Mouse (Mus musculus) left cerebral cortex, adult 11 months (tissue): Measurements from ENCODE around the gene Tcf7l1.
"Not testable (repeated sequence)": the region's sequence is repeated elsewhere in the genome, so short reads cannot be mapped to it uniquely, and the experiment has no call there.

Source experiments
- DNase-seq: peaks from one replicate; pipeline ENCODE4 v3.0.0; 2022; ENCODE audit warnings: low spot score

Gene Tcf7l1

DNA sequence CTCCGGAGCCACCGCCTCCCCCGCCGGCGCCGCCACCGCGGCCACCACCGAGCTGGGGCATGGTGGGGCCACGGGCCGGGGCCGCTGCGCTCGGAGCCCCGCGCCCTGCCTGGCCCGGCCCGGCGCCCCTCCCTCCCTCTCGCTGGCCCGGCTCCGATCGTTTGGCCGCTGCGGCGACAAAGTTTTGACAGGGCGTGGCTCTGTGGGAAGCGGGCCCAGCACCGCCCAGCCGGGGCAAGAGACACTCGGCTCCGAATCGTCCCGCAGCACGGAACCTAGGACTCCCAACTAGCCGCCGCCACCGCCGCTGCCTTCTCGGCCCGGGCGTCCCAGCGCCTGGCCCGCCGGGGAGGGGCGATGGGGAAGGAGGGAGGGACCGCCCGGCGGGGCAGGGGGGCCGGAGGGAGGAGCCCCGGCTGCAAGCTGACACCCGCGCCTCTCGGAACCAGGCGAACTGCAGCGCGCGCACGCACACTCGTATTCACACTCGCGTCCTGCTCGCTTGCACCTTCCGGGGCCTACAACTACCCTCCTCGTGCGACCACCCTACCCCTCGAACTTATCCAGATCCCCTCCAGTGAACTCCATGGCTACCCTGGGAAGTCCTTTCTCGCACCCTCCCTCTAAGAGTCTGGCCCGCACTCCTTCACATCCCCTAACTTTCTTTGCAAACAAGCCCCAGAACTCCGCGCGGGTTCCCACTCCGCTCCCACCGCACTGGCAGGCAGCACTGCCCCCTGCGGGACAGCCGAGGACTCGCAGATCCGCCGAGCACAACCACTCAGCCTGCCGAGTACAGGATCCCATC lies at the start of gene Tcf7l1:
Gene Tcf7l1, minus strand, starts transcription at position 363 of the 808 bp plus-strand sequence.
- peak; percentile 80 for DNase-seq

DNA sequence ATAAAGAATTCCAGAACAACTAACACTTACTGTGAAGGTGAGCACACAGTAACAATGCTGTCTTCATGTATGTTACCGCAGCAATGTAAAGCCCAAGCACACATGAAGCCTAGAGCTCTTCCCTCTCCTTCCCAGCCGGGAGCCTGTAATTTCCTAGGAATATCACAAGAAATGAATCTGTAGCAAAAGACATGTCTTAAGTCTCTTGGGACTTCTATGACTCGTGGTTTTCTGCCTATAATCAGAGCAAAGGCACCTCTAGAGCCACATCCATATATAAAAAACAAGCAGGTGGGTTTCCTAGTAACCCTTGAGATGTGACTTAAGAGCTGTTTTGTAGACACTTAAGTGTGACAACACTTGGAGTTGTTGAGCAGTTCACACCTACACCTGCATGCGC lies 48.7 kb upstream of the Tcf7l1 start:
- DNase-seq: no peak

DNA sequence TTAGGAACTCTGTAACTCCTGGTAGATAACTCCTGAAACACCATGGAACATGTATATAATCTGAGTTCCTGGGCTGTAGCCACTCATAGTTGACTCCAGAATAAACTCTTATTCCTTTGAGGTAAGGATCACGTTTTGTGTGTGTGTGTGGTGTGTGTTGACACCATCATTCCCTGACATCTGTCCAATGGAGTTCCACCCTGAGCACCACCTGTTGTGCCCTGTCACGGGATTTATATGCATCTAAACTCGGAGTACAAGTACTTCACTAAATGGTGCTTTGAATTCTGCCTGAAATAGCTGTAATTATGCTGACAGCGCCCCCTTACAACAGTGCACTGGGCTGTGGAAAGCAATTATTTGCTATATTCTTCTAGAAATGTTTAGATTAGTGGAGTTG lies 45.5 kb upstream of the Tcf7l1 start:
- no peak for DNase-seq

DNA sequence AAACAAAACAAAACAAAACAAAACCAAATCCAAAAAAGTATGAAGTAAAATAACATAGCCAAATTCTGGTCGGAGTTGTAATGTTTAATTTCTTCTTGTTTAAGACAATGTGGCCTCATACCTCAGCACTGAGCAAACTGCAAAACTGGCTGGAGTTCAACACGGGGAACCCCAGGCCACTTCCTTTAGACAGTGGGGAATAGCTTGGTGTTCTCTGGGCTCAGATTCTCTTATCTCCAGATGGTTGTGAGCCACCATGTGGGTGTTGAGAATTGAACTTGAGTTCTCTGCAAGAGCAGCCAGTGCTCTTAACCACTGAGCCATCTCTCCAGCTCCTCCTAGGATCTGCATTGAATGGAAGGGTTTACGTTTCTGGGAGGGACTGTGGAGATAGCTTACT lies 42.8 kb upstream of the Tcf7l1 start:
- DNase-seq: no peak

DNA sequence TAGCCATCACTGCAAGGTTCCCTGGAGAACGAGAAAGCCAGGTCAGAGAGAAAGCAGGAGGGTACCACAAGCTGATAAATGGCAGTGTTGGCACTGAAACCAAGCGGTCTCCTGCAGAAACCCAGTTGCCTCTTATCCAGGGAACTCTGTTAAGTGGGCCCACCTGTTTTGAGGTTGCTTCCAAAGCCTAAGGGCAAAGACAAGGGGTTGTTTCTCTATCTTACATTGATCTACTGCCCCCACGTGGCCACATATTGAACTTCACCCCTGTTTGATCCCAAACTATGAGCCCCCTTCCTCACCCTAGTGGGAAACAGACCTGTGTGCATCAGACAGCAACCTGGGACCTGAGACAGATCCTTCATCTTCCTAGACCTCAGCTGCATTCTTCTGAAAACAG lies 42.2 kb upstream of the Tcf7l1 start:
- DNase-seq: peak; percentile 24

DNA sequence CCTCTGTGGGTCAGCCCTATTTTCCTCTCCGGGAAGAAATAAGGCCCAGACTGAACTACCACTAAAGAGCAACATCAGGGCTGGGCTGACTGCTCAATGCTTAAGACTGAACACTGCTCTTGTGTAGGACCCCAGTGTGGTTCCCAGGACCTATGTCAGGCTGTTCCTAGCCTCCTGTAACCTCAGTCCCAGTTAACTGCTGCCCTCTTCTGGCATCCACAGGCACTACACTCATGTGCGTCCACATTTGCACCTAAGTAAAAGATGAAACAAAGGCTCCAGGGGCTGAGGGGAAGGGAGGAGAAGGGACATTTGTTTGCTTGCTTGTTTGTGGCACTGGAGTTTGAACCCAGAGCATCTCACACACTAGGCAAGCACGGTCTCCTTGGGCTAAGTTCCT lies 39.8 kb upstream of the Tcf7l1 start:
- no peak for DNase-seq

DNA sequence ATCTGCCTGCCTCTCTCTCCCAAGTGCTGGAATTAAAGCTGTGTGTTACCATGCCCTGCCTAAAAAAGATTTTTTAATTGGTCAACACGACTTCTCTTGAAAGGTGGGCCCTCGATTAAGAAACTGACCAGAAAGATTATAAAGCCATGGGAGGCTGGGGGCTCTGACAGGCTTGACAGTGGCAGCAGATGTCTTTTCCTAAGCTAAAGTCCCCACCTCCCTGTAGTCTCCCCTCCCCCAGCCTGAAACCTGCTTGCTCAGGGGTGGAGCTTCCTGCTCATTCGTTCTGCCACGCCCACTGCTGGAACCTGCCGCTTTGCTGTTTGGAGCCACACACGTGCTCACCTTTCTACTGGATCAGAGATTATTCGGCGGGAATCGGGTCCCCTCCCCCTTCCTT lies 39.0 kb upstream of the Tcf7l1 start:
- not testable (repeated sequence) for DNase-seq

DNA sequence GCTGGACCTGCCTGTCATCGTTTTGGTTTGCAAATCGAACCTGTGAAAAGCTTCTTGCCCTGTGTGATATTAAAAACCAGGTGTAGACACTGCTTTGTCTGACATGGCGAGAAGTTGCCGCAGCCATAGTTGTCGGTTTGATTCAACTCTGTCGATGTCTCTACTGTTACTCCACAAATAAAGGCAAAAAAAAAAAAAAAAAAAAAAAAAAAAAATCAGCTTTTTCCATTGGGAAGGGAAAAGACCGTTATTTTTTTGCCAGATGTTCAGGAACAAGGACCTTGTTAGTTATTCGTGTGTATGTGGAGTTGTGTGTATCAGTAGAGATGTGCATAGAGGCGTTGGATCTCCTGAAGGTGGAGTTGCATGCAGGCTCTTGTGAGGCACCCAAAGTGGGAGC lies 36.7 kb upstream of the Tcf7l1 start:
- DNase-seq: no peak

DNA sequence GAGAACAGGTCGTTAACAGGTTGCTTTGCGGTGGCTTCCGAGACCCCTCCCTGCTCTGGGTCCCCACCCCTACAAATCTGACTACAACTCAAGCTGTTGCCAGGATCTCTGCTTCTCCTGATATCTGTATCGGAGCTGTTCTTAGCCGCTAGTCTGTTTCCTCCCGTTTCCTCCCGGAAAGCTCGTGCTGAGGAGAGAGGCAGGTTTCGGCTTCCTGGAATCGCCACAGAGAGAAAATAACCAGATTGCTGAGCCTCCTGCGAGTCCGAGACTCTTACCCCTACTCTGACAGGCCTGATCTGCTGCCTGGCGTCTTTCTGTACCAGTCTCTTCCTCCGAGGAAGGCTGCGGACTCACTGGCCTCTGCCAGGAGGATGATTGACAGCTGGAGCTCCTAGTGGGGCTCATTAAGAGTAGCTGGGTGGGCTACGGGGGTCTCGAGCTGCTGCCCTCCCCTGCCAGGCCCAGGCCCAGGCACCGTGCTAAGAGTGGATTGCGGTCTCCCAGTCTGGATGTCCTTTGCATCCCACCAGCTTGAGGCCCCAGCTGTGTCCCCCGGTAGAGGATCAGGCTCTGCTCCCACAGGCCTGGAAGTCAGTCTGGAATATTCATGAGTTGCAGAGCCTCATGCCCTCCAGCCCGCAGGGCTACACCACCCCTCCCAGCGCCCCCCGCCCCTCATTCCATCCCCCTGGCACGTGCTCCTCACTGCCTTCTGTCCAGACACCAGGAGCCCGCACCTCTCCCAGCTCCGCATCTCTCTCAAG lies 36.1 kb upstream of the Tcf7l1 start:
- DNase-seq: no peak

DNA sequence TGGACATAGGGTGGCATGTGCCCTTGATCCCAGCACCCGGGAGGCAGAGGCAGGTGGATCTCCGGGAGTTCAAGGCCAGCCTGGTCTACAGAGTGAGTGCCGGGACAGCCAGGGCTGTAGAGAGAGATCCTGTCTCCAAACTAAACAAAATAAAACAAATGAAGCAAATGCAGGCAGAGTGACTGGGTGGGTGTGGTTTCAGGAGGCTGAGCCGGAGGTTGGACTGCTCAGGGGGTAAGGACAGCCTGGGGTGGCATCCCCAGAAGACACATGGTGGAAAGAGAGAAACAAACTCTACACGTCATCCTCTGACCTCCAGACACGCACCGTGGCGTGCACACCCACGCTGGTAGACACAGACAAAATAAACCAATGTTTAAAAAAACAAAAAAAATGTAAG lies 24.4 kb upstream of the Tcf7l1 start:
- no peak for DNase-seq

DNA sequence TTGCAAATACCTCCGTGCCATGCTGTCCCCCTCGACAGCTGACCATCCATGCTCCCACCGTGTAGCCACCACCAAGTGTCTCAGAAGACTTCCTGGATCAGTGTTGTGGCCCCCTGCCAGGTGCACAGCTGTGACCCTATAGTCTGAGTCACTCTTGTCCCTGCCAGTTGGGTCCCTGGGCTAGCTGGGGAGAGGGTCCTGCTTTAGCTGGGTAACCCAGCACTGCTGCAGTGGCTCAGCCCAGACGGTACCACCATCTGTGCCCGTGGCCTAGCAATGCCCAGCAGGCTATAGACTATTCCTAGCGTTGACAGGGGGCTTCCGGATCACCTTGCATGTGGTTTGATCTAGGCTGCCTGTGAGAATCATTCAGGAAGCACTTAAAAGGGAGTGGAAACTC lies 21.2 kb upstream of the Tcf7l1 start:
- DNase-seq: no peak

DNA sequence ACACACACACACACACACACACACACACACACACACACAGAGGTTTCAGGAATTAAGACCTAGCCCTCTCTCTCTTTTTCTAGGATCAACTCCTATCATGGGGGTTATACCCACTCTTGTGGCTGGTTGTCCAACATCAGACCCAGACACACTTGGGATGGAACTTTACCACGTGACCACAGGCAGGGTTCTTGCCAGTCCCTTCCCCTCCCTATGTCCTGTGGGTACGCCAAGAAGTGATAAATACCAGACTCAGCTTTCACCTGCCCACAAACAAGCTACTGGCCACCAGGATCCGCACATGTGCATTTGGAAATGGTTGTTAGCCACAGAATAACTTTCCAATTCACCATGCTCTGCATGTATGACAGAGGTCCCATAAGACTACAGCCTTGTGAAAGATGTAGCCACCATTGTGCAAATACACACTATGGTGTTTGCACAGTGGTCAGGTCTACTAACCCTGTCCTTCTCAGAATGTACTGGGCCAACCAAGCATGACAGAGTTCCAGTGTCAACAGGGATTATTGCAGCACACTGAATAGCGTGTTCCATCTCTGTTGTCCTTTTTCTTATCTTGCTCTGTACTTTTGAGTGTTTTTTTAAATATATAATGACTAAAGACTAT lies 20.6 kb upstream of the Tcf7l1 start:
- DNase-seq: no peak

DNA sequence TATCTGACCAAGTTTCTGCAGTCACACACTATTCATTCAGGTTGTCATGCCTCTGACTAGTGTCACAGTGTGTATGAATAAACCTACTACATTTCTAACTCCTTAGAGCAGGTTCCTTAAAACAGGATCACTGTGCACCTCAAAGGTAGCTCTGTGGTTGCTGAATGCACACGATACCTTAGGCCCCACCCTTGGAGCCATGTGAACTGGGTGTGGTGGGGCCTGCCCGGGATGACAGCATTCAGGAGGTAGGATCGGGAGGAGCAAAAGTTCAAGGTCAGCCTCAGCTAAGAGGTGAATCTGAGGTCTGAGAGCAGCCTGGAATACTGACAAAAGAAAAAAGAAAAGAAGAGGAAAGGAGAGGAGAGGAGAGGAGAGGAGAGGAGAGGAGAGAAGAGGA lies 19.3 kb upstream of the Tcf7l1 start:
- DNase-seq: no peak

DNA sequence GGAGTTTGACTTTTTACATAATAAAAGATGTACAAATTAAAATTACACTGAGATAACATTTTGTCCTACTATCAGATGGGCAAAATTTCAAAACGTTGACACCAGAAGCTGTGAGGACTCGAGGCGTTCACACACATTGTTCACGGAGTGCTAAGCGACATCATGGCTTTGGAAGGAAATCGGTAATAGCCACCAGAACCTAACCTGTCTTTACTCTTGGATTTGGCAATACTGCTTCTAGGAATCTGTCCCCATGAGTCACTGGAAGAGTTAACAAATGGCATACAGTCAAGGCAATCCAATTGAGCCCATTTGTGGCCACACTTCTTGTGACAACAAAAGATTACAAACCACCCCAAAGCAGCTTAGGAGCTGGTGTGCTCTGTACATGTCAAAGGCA lies 14.6 kb upstream of the Tcf7l1 start:
- DNase-seq: no peak

DNA sequence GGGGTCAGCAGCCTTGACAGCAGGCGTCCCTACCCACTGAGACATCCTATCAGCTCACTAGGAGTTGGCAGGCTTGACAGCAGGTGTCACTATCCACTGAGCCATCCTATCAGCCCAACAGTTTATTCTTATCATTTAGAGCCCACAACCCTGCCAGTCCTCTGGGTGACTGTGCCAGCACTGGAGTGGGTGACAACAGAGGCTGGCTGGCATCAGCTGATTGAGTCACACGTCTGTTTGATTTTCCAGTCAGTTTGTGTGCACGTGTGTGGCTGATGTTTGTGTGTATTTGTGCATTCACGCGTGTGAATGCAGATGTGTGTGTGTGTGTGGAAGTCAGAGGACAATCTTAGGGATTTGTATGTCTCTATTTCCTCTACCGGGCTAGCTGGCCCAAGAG lies 13.1 kb upstream of the Tcf7l1 start:
- no peak for DNase-seq

DNA sequence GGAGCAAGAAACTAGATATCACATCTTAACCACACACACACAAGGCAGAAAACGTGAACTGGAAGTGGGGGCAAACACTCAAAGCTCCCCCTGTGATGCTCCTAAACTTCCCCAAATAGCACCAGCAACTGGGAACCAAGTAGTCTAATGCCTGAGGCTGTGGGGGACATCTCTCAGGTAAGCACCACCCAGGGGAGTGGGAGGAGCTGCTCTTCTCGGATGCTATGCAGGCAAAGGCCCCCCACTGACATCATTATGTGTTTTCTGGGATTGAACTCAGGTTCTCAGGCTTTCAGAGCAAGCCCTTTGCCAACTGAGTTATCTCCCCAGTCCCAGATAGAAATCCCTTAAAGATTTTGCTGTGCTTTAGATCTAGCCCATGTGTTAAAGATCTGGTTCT lies 11.6 kb upstream of the Tcf7l1 start:
- no peak for DNase-seq

DNA sequence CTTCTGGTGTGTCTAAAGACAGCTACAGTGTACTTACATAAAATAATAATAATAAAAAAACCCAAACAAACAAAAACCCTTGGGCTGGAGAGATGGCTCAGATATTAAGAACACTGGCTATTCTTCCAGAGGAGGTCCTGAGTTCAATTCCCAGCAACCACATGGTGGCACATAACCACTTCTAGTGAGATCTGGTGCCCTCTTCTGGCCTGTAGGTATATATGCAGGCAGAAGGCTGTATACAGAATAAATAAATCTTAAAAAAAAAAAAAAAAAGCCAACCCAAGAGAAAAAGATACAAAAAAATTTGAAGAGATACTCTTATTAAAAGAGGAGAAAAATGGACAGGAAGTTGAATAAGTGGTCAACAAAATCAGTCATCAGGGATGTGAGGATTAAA lies 8.7 kb upstream of the Tcf7l1 start:
- no peak for DNase-seq

DNA sequence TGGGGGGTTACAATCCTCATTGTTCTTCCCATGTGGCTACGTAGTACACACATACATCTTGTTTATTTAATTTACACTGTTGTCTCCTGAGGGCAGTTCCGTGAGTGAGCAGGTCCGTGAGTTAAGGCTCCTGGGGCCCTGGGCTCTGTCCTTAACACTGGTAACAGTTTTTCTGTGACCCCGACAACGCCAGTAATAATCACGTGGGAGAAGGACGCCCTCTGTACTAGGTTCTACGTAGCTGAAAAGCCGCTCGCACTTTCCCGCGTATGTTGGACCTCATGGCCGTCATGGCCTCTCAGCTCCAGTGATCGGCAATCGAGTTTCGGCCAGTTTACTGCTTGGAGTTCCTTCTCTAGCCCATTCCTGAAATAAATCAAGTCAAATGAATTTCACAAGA lies 6.4 kb upstream of the Tcf7l1 start:
- no peak for DNase-seq

DNA sequence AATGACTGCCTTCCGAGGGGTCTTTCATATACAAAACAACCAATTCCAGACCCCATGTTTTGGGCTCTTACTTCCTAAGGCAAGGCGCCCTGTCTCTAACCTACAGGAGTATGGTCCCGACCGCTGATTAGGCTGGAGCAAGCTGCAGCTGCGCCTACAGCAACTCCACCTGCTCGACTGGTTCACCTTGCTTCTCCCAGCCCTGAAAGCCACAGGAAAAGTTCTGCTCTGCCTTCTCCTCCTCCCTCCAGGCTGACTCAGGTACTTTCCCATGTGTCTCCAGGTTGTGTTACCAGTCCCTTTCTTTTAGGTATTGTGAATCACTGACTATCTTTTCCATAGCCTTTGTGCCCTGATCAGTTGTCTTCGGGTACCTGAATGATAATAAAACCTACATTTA lies 5.8 kb upstream of the Tcf7l1 start:
- DNase-seq: no peak

DNA sequence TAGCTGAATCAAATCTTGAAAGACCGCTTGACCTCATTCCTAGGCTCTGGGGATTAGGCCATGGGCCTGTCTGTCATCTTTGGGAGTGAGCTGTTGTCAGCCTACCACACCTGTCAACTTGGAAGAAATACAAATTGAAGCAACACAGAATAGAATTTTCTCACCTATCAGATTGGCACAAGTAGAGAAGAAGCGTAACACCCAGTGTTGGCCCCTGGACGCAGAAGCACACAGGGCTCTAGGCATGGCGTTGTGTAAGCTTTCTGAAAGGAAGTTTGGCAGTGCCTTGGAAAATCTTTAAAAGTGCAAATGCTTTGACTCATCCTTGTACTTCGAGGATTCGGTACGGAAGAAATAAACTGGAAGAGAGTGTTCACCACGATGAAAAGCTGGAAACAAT lies 3.6 kb upstream of the Tcf7l1 start:
- no peak for DNase-seq

DNA sequence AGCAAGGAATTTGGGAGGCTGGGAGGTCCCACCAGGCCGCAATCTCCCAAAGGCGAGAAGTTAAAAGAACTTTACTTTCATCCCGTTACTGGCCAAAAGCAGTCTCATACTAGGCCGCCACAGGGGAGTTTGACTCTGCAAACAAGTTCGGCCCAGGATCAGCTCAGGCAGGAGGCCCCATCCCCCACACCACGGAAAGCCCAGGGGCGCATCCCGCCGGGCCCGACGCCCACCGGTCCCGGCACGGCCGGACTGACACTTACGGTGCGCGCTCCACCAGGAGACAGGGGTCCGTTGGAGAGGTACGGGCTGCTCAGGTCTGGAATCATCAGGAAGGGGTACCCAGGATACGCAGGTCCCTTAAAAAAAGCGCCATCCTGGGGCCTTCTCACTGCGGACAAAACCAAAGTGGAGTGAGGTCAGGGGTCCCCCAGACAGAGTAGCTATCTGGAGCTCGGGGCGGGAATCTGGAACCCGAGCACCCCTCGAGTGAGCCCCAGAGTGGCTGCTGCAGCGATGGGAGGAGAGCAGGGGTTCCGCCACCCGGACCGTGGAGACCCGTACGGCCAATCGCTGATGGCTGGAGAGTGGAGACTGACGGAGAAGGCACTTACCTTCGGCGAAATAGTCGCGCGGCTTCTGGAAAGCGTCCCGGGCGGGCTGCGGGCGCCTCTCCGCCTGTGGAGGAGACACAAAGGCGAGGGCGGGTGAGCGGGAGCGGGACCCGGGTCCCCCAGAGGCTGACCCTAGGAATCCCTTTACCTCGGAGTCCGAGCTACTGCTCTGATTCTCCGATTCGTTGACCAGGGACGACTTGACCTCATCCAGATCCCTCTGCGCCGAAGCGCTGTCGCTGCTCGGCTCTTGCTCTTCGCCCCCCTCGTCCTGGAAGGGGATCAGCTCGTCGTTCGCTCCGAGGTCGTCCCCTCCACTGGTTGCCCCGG lies 834 bp downstream of the Tcf7l1 start:
- no peak for DNase-seq

DNA sequence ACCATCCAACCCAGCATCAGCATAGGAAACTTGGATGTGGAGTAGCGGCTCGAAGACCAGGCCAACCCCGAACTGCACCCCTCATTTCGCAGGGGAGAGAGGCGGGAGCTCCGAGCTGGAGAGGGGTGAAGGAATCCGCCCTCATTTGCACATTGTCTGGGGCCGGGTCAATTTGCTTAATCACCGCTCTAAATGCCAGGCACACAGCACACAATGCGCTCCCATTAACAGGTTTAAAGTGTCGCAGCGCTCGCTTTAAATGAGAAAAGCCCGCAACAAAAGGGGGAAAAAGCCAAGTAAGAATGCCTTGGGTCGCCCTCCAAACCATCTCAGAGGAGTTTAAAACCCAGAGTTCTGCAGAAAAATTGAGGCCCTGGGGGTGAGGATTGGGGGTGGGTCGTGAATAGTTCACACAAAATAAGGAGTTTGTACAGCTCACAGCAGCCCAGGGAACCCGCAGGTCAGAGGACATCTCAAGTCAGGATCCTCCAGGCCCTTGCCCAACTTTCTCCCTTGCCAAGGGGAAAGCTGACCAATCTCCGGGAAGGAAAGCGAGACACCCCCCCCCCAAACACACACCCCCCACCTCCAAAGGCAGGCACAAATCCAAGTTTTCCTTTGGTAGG lies 1.6 kb downstream of the Tcf7l1 start:
- no peak for DNase-seq
